Mouse (Mus musculus) intestine, embryonic 15.5 days (tissue): ENCODE measurements around the gene Unc45a. TPM values are rescaled to one million over a fixed set of nuclear protein-coding genes. Genes with fewer than 3 reads are reported as not detected.

ENCODE experiments used
- ATAC-seq: fragments of 200-750 bp; cut with Nextera tagmentation; 2 replicates; pipeline ENCODE4 v1.8.0; 2017; ENCODE audit warnings: moderate TSS enrichment, moderate library complexity
- H3K27ac ChIP-seq: fragments of 300-500 bp; sonication (generic); 2 replicates; pipeline ENCODE4 v1.5.1; 2015; ENCODE audit warnings: mild to moderate bottlenecking, inconsistent platforms
- H3K27me3 ChIP-seq: fragments of 300-500 bp; sonication (generic); replicated peaks from 2 replicates; pipeline ENCODE4 v1.6.1; 2015; ENCODE audit warnings: inconsistent platforms
- H3K36me3 ChIP-seq: fragments of 300-500 bp; sonication (generic); 2 replicates; pipeline ENCODE4 v1.6.1; 2015; ENCODE audit warnings: inconsistent platforms
- H3K4me1 ChIP-seq: fragments of 300-500 bp; sonication (generic); replicated peaks from 2 replicates; pipeline ENCODE4 v1.6.1; 2015; ENCODE audit warnings: inconsistent platforms
- H3K4me2 ChIP-seq: fragments of 300-500 bp; sonication (generic); replicated peaks from 2 replicates; pipeline ENCODE4 v1.6.1; 2015; ENCODE audit warnings: mild to moderate bottlenecking, inconsistent platforms
- H3K4me3 ChIP-seq: fragments of 300-500 bp; sonication (generic); replicated peaks from 2 replicates; pipeline ENCODE4 v1.5.1; 2015; ENCODE audit warnings: inconsistent platforms
- H3K9ac ChIP-seq: fragments of 300-500 bp; sonication (generic); 2 replicates; pipeline ENCODE4 v1.6.1; 2015; ENCODE audit warnings: inconsistent platforms
- H3K9me3 ChIP-seq: fragments of 300-500 bp; sonication (generic); 2 replicates; pipeline ENCODE4 v1.6.1; 2016; ENCODE audit warnings: inconsistent platforms
- WGBS: fragments of 180-500 bp; shearing (Covaris S2); methylation state at CpG from one replicate; pipeline ENCODE4 v1.1.7; 2015; 5-methylcytosine and 5-hydroxymethylcytosine counted together
- polyA plus RNA-seq: library from polyadenylated mRNA; unstranded; fragments of >200 nt; fragmentation: Nextera tagmentation; extraction: Ambion mirVana; gene quantifications from 2 replicates; pipeline ENCODE4 v1.2.1, GENCODE M21; 2015

The Unc45a gene
- polyA plus RNA-seq, 1 experiment from 2014 or later, result 37.6 TPM

DNA sequence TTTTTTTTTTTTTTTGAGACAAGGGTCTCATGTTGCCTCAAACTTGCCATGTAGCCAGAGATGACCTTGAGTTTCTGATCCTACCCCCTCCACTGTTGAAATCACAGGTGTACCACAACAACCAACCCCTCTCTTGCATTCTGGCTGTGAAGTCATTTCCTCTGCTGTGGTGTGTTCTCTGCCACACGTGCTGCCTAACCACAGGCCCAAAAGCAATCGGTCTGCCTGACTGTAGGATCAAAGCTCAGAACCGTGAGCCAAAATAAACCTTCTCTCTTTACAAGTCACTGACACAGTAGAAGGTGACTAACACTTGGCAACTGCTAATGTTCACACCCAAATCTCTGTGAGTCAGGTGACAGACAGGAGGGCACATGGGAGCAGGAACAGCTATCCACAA lies 19.6 kb upstream of the Unc45a start:
- Histone ChIP-seq H3K9ac (no peak overlapping the region), H3K4me3 (no peak overlapping the region), H3K27ac (no peak overlapping the region), H3K36me3 (peaks cover 42% of the 10 kb centered on the region), H3K4me1 (no peaks in the 10 kb centered on the region), H3K9me3 (no peaks in the 10 kb centered on the region), H3K27me3 (no peaks in the 10 kb centered on the region), H3K4me2 (no peak overlapping the region)
- WGBS, result 55% methylated on average over 3 of the region's 3 CpGs
- no peak for ATAC-seq

- 80% methylated on average over 4 of the region's 4 CpGs for WGBS
- H3K36me3 ChIP-seq, result peaks cover 31% of the 10 kb centered on the region
- ATAC-seq, result no peak
Measured at GRCm38 (mm10) chr7:80358039-80358438, 17.2 kb upstream of the Unc45a start.

GRCm38 (mm10) chr7:80357156-80357555 lies 16.4 kb upstream of the Unc45a start:
- Histone ChIP-seq H3K4me1 (no peaks in the 10 kb centered on the region), H3K9me3 (no peaks in the 10 kb centered on the region), H3K27ac (no peak overlapping the region), H3K27me3 (no peaks in the 10 kb centered on the region), H3K4me3 (no peak overlapping the region), H3K9ac (0 out of 2 replicates have a peak overlapping the region, but pooled peaks have one; percentile 17), H3K4me2 (no peak overlapping the region), H3K36me3 (peaks cover 35% of the 10 kb centered on the region)
- WGBS, result 63% methylated on average over 8 of the region's 8 CpGs
- ATAC-seq, result peak; percentile 36; the same call in 1 of the 2 replicates

More at GRCm38 (mm10) chr7:80358039-80358438, 17.2 kb upstream of the Unc45a start:
- Histone ChIP-seq H3K27me3 (no peaks in the 10 kb centered on the region), H3K27ac (no peak overlapping the region), H3K9ac (no peak overlapping the region), H3K4me1 (no peaks in the 10 kb centered on the region), H3K4me2 (no peak overlapping the region), H3K4me3 (no peak overlapping the region), H3K9me3 (no peaks in the 10 kb centered on the region)

DNA sequence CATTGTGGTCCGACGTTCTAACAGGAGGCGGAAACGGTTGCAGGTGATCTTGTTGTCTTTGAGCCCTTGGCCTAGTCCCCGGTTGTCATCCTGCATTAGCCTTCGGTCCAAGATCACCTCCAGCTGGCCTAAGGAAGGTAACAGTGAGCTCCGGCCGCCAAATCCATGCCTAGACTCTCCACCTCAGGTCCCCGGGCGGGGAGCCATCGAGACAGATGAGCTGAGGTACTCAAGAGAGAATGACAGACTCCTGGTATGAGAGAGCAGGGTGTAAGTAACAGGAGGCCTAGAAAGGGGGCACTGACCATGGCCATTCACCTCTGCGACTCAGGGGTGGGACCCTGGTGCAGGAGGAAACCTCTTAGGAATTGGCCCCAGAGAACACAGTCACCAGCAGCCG lies 15.5 kb upstream of the Unc45a start:
- Histone ChIP-seq H3K27ac (no peak overlapping the region), H3K4me1 (no peaks in the 10 kb centered on the region), H3K4me2 (no peak overlapping the region), H3K36me3 (peaks cover 38% of the 10 kb centered on the region), H3K27me3 (no peaks in the 10 kb centered on the region), H3K4me3 (no peak overlapping the region), H3K9ac (no peak overlapping the region), H3K9me3 (no peaks in the 10 kb centered on the region)
- WGBS, result 86% methylated on average over 13 of the region's 13 CpGs
- ATAC-seq, result no peak

DNA sequence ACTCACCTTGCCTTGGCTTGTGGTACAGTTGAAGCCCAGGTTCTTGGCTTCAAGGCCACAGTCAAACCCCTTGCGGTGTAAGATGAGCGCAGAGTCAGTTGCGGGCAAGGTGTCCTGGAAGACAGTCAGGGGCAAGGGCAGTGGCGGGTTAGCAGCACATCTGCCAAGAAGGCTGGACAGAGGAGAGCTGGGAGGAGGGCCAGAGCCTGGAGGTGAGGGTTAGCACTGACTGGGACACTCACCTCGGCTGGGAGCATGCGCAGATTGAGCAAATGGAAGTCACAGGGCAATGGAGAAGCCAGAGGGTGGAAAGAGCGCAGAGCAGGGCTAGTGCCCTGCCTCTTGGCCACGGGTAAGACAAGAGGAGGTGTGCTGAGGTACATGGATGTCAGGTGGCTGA lies 12.1 kb upstream of the Unc45a start:
- H3K4me3 ChIP-seq, result no peak overlapping the region
- no peak overlapping the region for H3K27ac ChIP-seq
- no peak overlapping the region for H3K9ac ChIP-seq
- H3K27me3 ChIP-seq, result no peaks in the 10 kb centered on the region
- H3K4me2 ChIP-seq, result no peak overlapping the region
- 0 out of 2 replicates have a peak, but pooled peaks cover 4% of the 10 kb centered on the region for H3K4me1 ChIP-seq
- WGBS, result 93% methylated on average over 8 of the region's 8 CpGs
- no peak for ATAC-seq
- no peaks in the 10 kb centered on the region for H3K9me3 ChIP-seq
- peaks cover 22% of the 10 kb centered on the region for H3K36me3 ChIP-seq

- 54% methylated on average over 2 of the region's 2 CpGs for WGBS
- Histone ChIP-seq H3K4me1 (0 out of 2 replicates have a peak, but pooled peaks cover 6% of the 10 kb centered on the region), H3K9ac (no peak overlapping the region), H3K4me2 (no peak overlapping the region), H3K36me3 (peaks cover 15% of the 10 kb centered on the region), H3K27me3 (no peaks in the 10 kb centered on the region), H3K9me3 (no peaks in the 10 kb centered on the region), H3K27ac (no peak overlapping the region), H3K4me3 (no peak overlapping the region)
- ATAC-seq, result no peak
Measured at GRCm38 (mm10) chr7:80350808-80351207, 10.0 kb upstream of the Unc45a start.

GRCm38 (mm10) chr7:80347670-80348586 lies 7.1 kb upstream of the Unc45a start:
- peaks cover 12% of the 10 kb centered on the region for H3K36me3 ChIP-seq
- peaks cover 12% of the 10 kb centered on the region; the same call in 1 of the 2 replicates for H3K4me1 ChIP-seq
- H3K9me3 ChIP-seq, result no peaks in the 10 kb centered on the region
- 43% methylated on average over 13 of the region's 13 CpGs for WGBS
- peak overlapping the region; percentile 79 for H3K27ac ChIP-seq
- no peak overlapping the region for H3K4me2 ChIP-seq
- ATAC-seq, result peak; percentile 57
- no peak overlapping the region for H3K9ac ChIP-seq
- no peak overlapping the region for H3K4me3 ChIP-seq
- no peaks in the 10 kb centered on the region for H3K27me3 ChIP-seq

DNA sequence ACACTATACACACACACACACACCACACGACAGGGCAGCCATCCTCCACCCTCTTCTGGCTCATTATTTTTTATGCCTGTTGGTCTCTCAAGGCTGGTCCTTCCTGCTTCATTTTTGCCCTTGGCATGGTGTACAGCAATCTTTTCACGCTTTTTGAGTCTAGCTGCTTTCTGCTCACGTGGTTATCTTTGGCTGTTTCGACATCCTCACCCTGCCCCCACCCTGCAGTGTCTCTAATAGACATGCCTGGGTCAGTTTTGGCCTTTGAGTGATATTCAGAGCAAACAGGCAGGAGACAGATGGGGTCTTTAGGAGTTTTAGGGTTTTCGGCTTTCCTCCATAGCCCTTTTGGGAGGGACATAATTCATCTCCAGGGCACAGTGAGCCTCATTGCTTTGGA lies 6.0 kb upstream of the Unc45a start:
- H3K9ac ChIP-seq, result no peak overlapping the region
- 86% methylated on average over 5 of the region's 5 CpGs for WGBS
- 0 out of 2 replicates have a peak overlapping the region, but pooled peaks have one; percentile 79 for H3K27ac ChIP-seq

DNA sequence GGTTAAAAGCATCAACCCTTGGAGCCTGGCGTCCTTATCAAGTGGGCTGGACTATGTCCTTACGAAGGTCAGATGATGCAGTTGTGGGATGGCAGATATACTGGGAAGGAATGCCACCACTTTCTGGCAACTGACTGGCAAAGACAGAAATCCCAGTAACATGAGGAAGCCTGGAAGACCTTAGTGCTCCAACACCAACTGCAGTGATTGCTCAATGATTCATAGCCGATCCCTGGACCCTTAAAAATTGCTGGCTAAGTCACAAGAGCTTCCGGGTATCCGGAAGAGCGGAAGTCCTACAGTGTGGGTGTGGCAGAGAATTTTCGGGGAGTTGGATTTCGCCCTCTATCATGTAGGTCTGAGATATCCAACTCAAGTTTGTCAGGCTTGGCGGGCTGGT lies 5.4 kb upstream of the Unc45a start:
- no peak for ATAC-seq

More for the DNA sequence above, 6.0 kb upstream of the Unc45a start:
- no peaks in the 10 kb centered on the region for H3K9me3 ChIP-seq
- peaks cover 8% of the 10 kb centered on the region; the same call in 1 of the 2 replicates for H3K36me3 ChIP-seq
- H3K4me2 ChIP-seq, result no peak overlapping the region
- H3K4me1 ChIP-seq, result peaks cover 16% of the 10 kb centered on the region
- no peak for ATAC-seq
- no peak overlapping the region for H3K4me3 ChIP-seq
- H3K27me3 ChIP-seq, result no peaks in the 10 kb centered on the region

DNA sequence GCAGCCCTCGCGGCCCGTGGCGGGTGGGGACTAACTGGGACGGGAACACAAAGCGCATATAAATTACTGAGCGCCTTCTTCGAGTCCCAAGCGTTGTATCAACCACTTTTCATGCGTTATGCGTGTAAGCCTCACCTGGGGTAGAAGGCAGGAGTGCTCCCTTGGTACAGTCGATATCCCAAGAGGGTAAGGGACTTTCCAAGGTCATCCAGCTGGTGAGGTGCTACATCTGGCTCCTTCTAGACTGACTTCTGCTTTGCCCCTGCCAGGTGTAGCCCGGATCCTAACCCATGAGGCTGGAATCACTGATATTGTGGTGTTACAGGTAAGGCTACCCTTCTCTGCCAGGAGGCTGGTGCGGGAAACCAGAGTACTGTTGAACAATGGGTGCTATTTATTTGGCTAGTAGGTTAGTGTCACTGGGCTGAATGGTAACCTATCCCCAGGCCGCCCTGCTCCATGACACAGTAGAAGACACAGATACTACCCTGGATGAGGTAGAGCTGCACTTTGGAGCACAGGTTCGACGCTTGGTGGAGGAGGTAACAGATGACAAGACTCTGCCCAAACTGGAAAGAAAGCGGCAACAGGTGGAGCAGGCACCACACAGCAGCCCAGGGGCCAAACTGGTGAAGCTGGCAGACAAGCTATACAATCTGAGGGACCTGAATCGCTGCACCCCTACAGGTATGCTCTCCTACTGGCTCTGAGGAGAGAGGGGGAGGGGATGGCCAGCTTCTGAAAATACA lies 2.6 kb upstream of the Unc45a start:
- Histone ChIP-seq H3K4me2 (peak overlapping the region; percentile 72), H3K4me1 (peaks cover 31% of the 10 kb centered on the region), H3K27ac (peak overlapping the region; percentile 66), H3K9me3 (no peaks in the 10 kb centered on the region), H3K27me3 (no peaks in the 10 kb centered on the region), H3K36me3 (no peaks in the 10 kb centered on the region), H3K9ac (peak overlapping the region; percentile 76), H3K4me3 (peak overlapping the region; percentile 54)
- 0 out of 2 replicates have a peak, but pooled peaks have one; percentile 2 for ATAC-seq
- WGBS, result 24% methylated on average over 19 of the region's 19 CpGs

More for the DNA sequence above, 5.4 kb upstream of the Unc45a start:
- Histone ChIP-seq H3K4me2 (no peak overlapping the region), H3K9me3 (no peaks in the 10 kb centered on the region), H3K9ac (no peak overlapping the region), H3K4me1 (peaks cover 18% of the 10 kb centered on the region), H3K27ac (no peak overlapping the region), H3K4me3 (no peak overlapping the region), H3K36me3 (0 out of 2 replicates have a peak, but pooled peaks cover 3% of the 10 kb centered on the region), H3K27me3 (no peaks in the 10 kb centered on the region)
- WGBS, result 94% methylated on average over 9 of the region's 9 CpGs

GRCm38 (mm10) chr7:80342858-80343257 lies 2.1 kb upstream of the Unc45a start, which contains the start of gene Hddc3:
TSS of gene Hddc3 (plus strand) at chr7:80343104.
- peaks cover 27% of the 10 kb centered on the region for H3K4me1 ChIP-seq
- no peaks in the 10 kb centered on the region for H3K36me3 ChIP-seq
- H3K27me3 ChIP-seq, result no peaks in the 10 kb centered on the region
- ATAC-seq, result peak; percentile 35
- no peaks in the 10 kb centered on the region for H3K9me3 ChIP-seq
- peak within 1 kb of the TSS; percentile 66 for H3K27ac ChIP-seq
- 1% methylated on average over 25 of the region's 25 CpGs for WGBS
- peak within 1 kb of the TSS; percentile 76 for H3K9ac ChIP-seq
- H3K4me3 ChIP-seq, result peak within 1 kb of the TSS; percentile 54
- H3K4me2 ChIP-seq, result peak within 1 kb of the TSS; percentile 72

- Histone ChIP-seq H3K9me3 (no peaks in the 10 kb centered on the region), H3K4me1 (peaks cover 25% of the 10 kb centered on the region), H3K36me3 (0 out of 2 replicates have a peak, but pooled peaks cover under 1% of the 10 kb centered on the region), H3K27ac (no peak overlapping the region), H3K4me3 (no peak overlapping the region), H3K4me2 (no peak overlapping the region), H3K27me3 (no peaks in the 10 kb centered on the region), H3K9ac (no peak overlapping the region)
- WGBS, result 80% methylated on average over 7 of the region's 7 CpGs
- ATAC-seq, result no peak
Measured at GRCm38 (mm10) chr7:80341793-80342192, 988 bp upstream of the Unc45a start.
